Mouse (Mus musculus) spleen, adult 2 months (tissue): Measurements from ENCODE around the gene Gm11639.

Source experiments
- CTCF ChIP-seq: fragments of 200-500 bp; IDR thresholded peaks from 2 replicates; pipeline ENCODE4 v1.5.1; 2011; ENCODE audit warnings: mild to moderate bottlenecking, inconsistent platforms; ENCODE audit not compliant: insufficient read depth, insufficient read length, insufficient replicate concordance; ENCODE audit errors: extremely low read depth
- POLR2A ChIP-seq: fragments of 200-500 bp; IDR thresholded peaks from 2 replicates; pipeline ENCODE4 v1.6.1; 2011; ENCODE audit warnings: low read depth, low read length, inconsistent platforms

DNA sequence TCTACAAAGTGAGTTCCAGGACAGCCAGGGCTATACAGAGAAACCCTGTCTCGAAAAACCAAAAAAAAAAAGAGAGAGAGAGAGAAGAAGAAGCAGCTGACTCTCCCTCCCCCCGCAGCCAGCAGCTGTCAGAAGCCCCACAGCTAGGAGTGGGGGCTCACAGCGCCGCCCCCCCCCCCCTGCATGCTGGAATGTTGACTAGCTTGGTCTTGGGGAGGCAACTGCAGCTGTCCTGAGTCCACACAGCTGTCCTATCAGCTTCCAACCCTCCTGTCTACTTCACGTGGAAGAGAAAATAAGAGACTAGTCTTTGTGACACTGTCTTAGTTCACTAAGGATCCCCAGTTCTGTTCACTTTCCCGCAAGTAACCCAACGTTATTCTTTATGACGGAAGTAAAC is 287.0 kb downstream of the Gm11639 start:
- TF ChIP-seq CTCF, result no peak
- TF ChIP-seq POLR2A, result no peak
